In genomic region chr1:194839230-194839910, GRCm38 (mm10) we compare ENCODE assay signal across 9 mouse cellular contexts.
DNase-seq lines count a peak whose midpoint lies in the region; ATAC-seq and TF ChIP-seq lines count a peak whose summit lies in the region.
"Had no signal": no experiment of that assay in that cellular context is flagged by ENCODE, and none has a peak within 500 bp of the region (broad histone marks: within the 10 kb centered on the region; RNA-seq: fewer than 3 reads in every experiment).

No protein-coding gene starts in this region.

- TF ChIP-seq POLR2A in lung, adult 2 months (IDR thresholded peaks at IDR 0.05; ENCODE audit: borderline replicate concordance, extremely low read depth, low read depth, low read length) = no peak

- no peak overlapping the region for H3K9ac ChIP-seq in kidney, embryonic 16.5 days (replicated peaks; ENCODE audit: low read length)
- H3K9ac ChIP-seq: limb, embryonic 12.5 days had no signal

- H3K9me3 ChIP-seq in kidney, embryonic 16.5 days (ENCODE audit: low read length) = no peaks in the 10 kb centered on the region
- H3K9me3 ChIP-seq: limb, embryonic 12.5 days had no signal

- no peaks in the 10 kb centered on the region for H3K36me3 ChIP-seq in kidney, embryonic 16.5 days (ENCODE audit: insufficient read depth, low read length)
- H3K36me3 ChIP-seq: limb, embryonic 12.5 days had no signal

- 43% methylated on average over 1 of the region's 1 CpGs for WGBS in kidney, embryonic 16.5 days
- WGBS in lung, adult 2 months = 11% methylated on average over 1 of the region's 1 CpGs

- H3K4me2 ChIP-seq in kidney, embryonic 16.5 days (replicated peaks; ENCODE audit: low read depth, low read length) = no peak overlapping the region
- H3K4me2 ChIP-seq: limb, embryonic 12.5 days had no signal

- no peaks in the 10 kb centered on the region for H3K27me3 ChIP-seq in kidney, embryonic 16.5 days (ENCODE audit: insufficient read depth, low read length)
- H3K27me3 ChIP-seq: limb, embryonic 12.5 days had no signal

- H3K27ac ChIP-seq in kidney, embryonic 16.5 days (ENCODE audit: low read length) = no peak overlapping the region
- H3K27ac ChIP-seq: limb, embryonic 12.5 days had no signal

- H3K4me1 ChIP-seq in kidney, embryonic 16.5 days (ENCODE audit: insufficient read depth, low read length) = no peaks in the 10 kb centered on the region
- H3K4me1 ChIP-seq in lung, adult 2 months (ENCODE audit: control insufficient read depth, insufficient read depth, low read length) = no peaks in the 10 kb centered on the region
- H3K4me1 ChIP-seq: limb, embryonic 12.5 days had no signal

- TF ChIP-seq CTCF in lung, adult 2 months (IDR thresholded peaks at IDR 0.05; ENCODE audit: insufficient read depth, low read length) = peak; percentile 30; the same call in 1 of the 2 replicates

- DNase-seq in CD4-positive, CD25-positive, alpha-beta regulatory T cell, adult 2 months (ENCODE audit: low read depth, low spot score) = peak; percentile 31
- peak; percentile 43 for DNase-seq in kidney, postnatal 10 days
- peak; percentile 28 for DNase-seq in ZHBTc4 (ENCODE audit: low read depth, low spot score)
- no peak for DNase-seq in lung, adult 2 months

- no peak for ATAC-seq in CD4-positive, CD25-positive, alpha-beta regulatory T cell, adult 4 months
- no peak for ATAC-seq in kidney, embryonic 16.5 days (ENCODE audit: low FRiP score, low TSS enrichment)
- peak; percentile 79 for ATAC-seq in granulocyte monocyte progenitor cell, adult 5-6 weeks (replicated peaks; ENCODE audit: poor library complexity, severe bottlenecking)
- ATAC-seq in activated CD4-positive, CD25-positive, alpha-beta regulatory T cell, adult 4 months = no peak

- H3K4me3 ChIP-seq in kidney, embryonic 16.5 days (ENCODE audit: low read length) = no peak overlapping the region
- H3K4me3 ChIP-seq in lung, adult 2 months (replicated peaks; ENCODE audit: extremely low read depth, low read depth, low read length) = no peak overlapping the region
- H3K4me3 ChIP-seq: limb, embryonic 12.5 days had no signal
